Mouse (Mus musculus): ENCODE results near the gene Csrnp1. TPM values are rescaled to one million over a fixed set of nuclear protein-coding genes. Genes with fewer than 3 reads are reported as not detected.

Gene Csrnp1
- total RNA-seq, 2 experiments from 2014 or later: 14.2 to 16.1 TPM

DNA sequence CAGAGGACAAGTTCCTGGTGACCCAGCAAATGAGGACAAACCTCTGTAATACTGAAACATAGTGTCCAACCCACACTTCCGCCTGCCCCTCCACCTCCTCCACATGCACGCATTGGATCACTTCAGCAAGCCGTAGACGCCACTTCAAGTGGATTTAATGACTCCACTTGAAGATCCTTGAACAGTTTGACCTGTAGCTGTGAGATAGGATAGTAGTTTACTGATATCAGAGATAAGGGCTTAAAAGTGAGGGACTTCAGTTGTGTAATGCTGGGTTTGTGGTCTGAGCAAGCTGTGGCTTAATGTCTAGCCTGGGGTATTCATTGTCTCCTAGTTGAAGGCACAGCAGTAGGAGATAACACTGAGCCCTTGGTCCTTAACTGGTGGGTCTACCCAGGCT lies 61.0 kb downstream of the Csrnp1 start:
- intact Hi-C loops (cut with DNase I): no loop called here
- no peak for DNase-seq (ENCODE audit: low spot score in 2 of 2)

Other genes starting within 250 kb of the Csrnp1 start
- gene Scn11a, start 159.2 kb downstream of the Csrnp1 start, total RNA-seq (2021): under 1 TPM; 0.16 to 0.34 TPM
- 10 to 100 TPM; 67.8 to 82.2 TPM for gene Wdr48, start 89.8 kb downstream of the Csrnp1 start, total RNA-seq (2021)
- 10 to 100 TPM; 32.6 to 35.4 TPM for gene Gorasp1, start 47.1 kb downstream of the Csrnp1 start, total RNA-seq (2021)
- gene Ttc21a, start 47.1 kb downstream of the Csrnp1 start, total RNA-seq (2021): under 1 TPM; 0.43 to 0.60 TPM
- gene Xirp1, start 38.9 kb upstream of the Csrnp1 start, total RNA-seq (2021): under 1 TPM; 0.11 TPM
- gene Cx3cr1, start 85.2 kb upstream of the Csrnp1 start, total RNA-seq (2021): 10 to 100 TPM; 33.5 to 33.7 TPM
- not detected for gene Ccr8, start 107.5 kb upstream of the Csrnp1 start, total RNA-seq (2021)
- gene Slc25a38, start 125.7 kb upstream of the Csrnp1 start, total RNA-seq (2021): 10 to 100 TPM; 26.0 to 27.6 TPM
- 100 to 1,000 TPM; 397 to 401 TPM for gene Rpsa, start 143.0 kb upstream of the Csrnp1 start, total RNA-seq (2021)
- 100 to 1,000 TPM; 294 to 388 TPM for gene Mobp, start 165.0 kb upstream of the Csrnp1 start, total RNA-seq (2021)

All from left cerebral cortex, postnatal 25 days (tissue).